Mouse (Mus musculus) CH12.LX (cell line): ENCODE measurements around the gene Cdk2ap2.

ENCODE experiments used
- CTCF ChIP-seq, 2 experiments: IDR thresholded peaks in 1 of 2; conservative IDR thresholded peaks in 1 of 2; 2 replicates each; pipeline ENCODE4 v1.5.1; 2011 to 2012; ENCODE audit warnings: low read depth in 2 of 2, low read length in 2 of 2, improper control_type of control experiment in 1 of 2, inconsistent platforms in 1 of 2, mild to moderate bottlenecking in 1 of 2, moderate library complexity in 1 of 2
- E2F4 ChIP-seq: IDR thresholded peaks from 2 replicates; pipeline ENCODE4 v1.6.1; 2011; ENCODE audit warnings: low read depth, low read length, improper control_type of control experiment; ENCODE audit not compliant: insufficient replicate concordance
- GABPA ChIP-seq: IDR thresholded peaks from 2 replicates; pipeline ENCODE4 v1.6.1; 2012; ENCODE audit warnings: low read depth, low read length, improper control_type of control experiment, inconsistent platforms; ENCODE audit not compliant: insufficient replicate concordance
- MAX ChIP-seq: IDR thresholded peaks from 2 replicates; pipeline ENCODE4 v1.6.1; 2011; ENCODE audit warnings: low read length, improper control_type of control experiment
- MXI1 ChIP-seq: IDR thresholded peaks from 2 replicates; pipeline ENCODE4 v1.6.1; 2011; ENCODE audit warnings: mild to moderate bottlenecking, low read depth, low read length, improper control_type of control experiment
- NELFE ChIP-seq: IDR thresholded peaks from 2 replicates; pipeline ENCODE4 v1.6.1; 2011; ENCODE audit warnings: low read depth, low read length, improper control_type of control experiment
- PAX5 ChIP-seq: IDR thresholded peaks from 2 replicates; pipeline ENCODE4 v1.6.1; 2012; ENCODE audit warnings: low read length, inconsistent platforms, mixed read lengths
- POLR2A ChIP-seq: IDR thresholded peaks from 2 replicates; pipeline ENCODE4 v1.6.1; 2011; ENCODE audit warnings: low read depth, mild to moderate bottlenecking, improper control_type of control experiment, low read length
- POLR2AphosphoS2 ChIP-seq: IDR thresholded peaks from 2 replicates; pipeline ENCODE4 v1.6.1; 2011; ENCODE audit warnings: low read depth, low read length, improper control_type of control experiment
- RCOR1 ChIP-seq: conservative IDR thresholded peaks from 2 replicates; pipeline ENCODE4 v1.6.1; 2012; ENCODE audit warnings: low read depth, mild to moderate bottlenecking, inconsistent platforms, low read length, improper control_type of control experiment
- USF1 ChIP-seq: IDR thresholded peaks from 2 replicates; pipeline ENCODE4 v1.6.1; 2014; ENCODE audit warnings: low read depth, mild to moderate bottlenecking, inconsistent platforms, low read length, improper control_type of control experiment
- USF2 ChIP-seq: conservative IDR thresholded peaks from 2 replicates; pipeline ENCODE4 v1.6.1; 2011; ENCODE audit warnings: low read depth, low read length, improper control_type of control experiment
- ZNF384 ChIP-seq: IDR thresholded peaks from 2 replicates; pipeline ENCODE4 v1.6.1; 2012; ENCODE audit warnings: low read depth, low read length, improper control_type of control experiment, inconsistent platforms

DNA sequence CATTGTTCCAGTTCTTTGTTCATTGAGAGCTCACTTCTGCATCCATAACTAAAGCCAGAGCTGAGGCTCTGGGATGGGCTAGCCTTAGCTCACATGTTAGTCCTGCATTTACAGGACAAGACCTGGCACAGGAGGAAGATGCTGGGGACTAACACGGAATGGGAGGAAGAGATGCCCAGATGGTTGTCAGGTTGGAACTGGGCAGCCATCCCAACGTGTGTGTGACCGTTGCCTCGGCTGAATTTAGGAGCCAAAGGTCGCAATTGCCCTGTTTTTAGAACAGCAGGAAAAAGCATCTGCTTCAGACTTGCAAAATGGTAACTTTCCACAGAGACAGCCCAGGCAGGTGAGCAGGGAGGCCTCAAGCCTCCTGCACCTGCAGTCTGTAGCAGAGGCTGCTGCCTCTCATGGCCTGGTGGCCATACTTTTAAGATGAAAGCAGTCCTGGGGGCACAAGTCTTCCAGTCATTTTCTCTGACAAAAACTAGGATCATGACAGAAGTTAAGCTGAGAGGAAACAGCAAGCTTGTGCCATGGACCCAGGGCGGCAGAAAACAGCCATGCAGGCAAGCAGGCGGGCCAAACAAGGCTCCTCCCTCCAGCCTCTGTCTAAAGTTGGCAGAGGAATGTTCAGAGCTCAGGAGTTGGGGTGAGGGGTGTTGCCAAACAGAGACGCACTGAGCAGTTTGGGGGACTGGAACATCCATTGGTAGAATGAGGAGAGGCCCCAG lies 41.6 kb upstream of the Cdk2ap2 start:
- no peak for TF ChIP-seq GABPA
- TF ChIP-seq ZNF384, result no peak
- TF ChIP-seq POLR2AphosphoS2, result no peak
- TF ChIP-seq POLR2A, result no peak
- no peak for TF ChIP-seq CTCF (conservative IDR thresholded peaks at IDR 0.05 in 1 of 2, IDR thresholded peaks at IDR 0.05 in 1 of 2; ENCODE audit: low read depth in 2 of 2, low read length in 2 of 2)
- TF ChIP-seq MXI1, result no peak
- TF ChIP-seq NELFE, result no peak
- no peak for TF ChIP-seq E2F4
- TF ChIP-seq PAX5, result no peak
- no peak for TF ChIP-seq MAX
- TF ChIP-seq USF2, result no peak
- TF ChIP-seq RCOR1, result no peak
- no peak for TF ChIP-seq USF1
